Mouse (Mus musculus): ENCODE data around the gene Fkbp8.
"Not testable (repeated sequence)": the region's sequence is repeated elsewhere in the genome, so short reads cannot be mapped to it uniquely, and the experiment has no call there.

Fkbp8 gene

DNA sequence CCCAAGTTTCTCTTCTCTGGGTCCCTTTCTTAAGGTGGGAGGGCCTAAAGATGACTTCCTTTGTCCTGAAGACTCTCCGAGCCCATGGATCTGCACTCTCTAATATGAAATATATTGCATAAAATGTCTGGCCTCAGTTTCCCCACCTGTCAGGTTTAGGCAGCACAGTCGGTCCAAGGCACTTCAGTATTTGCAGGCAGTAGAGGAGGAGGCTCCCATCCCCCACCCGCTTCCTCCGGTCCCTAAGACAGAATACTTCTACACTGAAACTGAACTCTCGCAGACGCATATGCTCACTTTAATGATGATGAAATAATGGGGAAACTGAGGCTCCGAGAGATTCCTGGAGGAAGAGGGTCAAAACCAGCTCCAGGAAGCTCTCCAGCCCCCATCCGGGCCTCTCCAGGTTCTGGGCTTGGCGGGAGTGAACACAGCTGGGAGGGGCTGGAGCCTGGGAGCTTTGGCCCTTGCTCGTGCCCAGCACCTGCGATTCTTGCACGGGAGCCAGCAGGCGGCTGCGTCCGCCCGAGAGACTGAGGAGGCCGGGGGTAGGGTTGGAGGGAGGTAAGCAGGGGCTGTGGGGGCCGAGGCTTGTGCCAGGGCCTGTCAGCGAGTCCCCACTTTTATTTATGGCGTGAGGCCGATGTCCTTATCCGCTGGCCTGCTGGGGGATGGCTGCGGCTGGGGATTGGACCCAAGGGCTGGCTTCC lies 25.5 kb upstream of the Fkbp8 start:
- peak in 1 of 2 experiments; percentile 32 for DNase-seq (ENCODE audit: low spot score in 2 of 2)

- DNase-seq (ENCODE audit: low spot score in 2 of 2) = no peak
Measured at GRCm38 (mm10) chr8:70502540-70502939, 25.0 kb upstream of the Fkbp8 start.

GRCm38 (mm10) chr8:70503062-70503750 lies 24.3 kb upstream of the Fkbp8 start:
- DNase-seq (ENCODE audit: low spot score in 2 of 2) = peak; percentile 70 to 73

GRCm38 (mm10) chr8:70504291-70504716 lies 23.2 kb upstream of the Fkbp8 start:
- peak; percentile 66 to 78 for DNase-seq (ENCODE audit: low spot score in 2 of 2)

GRCm38 (mm10) chr8:70504851-70505250 lies 22.7 kb upstream of the Fkbp8 start:
- DNase-seq (ENCODE audit: low spot score in 2 of 2) = peak; percentile 54 to 80

GRCm38 (mm10) chr8:70505698-70506327 lies 21.7 kb upstream of the Fkbp8 start:
- DNase-seq (ENCODE audit: low spot score in 2 of 2) = no peak

DNA sequence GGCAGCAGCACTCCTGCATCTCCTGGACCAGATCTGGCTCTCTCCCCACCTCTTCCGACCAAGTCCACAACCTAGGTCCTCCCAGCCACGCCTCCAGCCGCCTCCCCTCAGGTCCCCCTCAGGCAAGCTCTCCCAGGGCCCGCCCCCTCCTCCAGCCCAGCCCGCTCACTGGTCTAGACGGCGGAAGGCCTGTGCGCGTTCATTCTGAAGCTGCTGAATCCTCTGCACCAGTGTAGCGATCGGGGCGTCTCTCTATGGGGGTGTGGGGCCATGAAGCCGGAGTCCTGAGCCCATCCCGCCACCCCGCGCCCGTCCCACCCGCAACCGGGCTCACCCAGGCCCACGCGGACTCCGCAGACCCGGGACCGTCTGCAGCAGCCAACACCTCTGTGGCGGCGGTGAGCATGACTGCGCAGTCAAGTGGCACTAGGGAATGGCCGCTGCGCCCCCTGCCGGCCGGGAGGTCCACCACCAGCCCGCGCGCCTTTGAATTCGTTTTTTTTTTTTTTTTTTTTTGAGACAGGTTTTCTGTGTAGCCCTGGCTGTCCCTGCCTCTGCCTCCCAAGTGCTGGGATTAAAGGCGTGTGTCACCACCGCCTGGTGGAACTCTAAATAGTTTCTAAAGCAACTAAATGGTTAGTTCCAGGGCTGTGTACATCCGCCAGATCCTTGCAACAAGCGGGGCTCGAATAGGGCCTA lies 21.0 kb upstream of the Fkbp8 start, which contains the start of gene Rex1bd:
Gene Rex1bd (minus strand): TSS at position 425 of the 699 bp plus-strand sequence.
- DNase-seq (ENCODE audit: low spot score in 2 of 2) = peak; percentile 92

- DNase-seq (ENCODE audit: low spot score in 2 of 2) = no peak
Measured at GRCm38 (mm10) chr8:70507027-70507393, 20.5 kb upstream of the Fkbp8 start.

GRCm38 (mm10) chr8:70509281-70509952 lies 18.1 kb upstream of the Fkbp8 start:
- no peak for DNase-seq (ENCODE audit: low spot score in 2 of 2)

DNA sequence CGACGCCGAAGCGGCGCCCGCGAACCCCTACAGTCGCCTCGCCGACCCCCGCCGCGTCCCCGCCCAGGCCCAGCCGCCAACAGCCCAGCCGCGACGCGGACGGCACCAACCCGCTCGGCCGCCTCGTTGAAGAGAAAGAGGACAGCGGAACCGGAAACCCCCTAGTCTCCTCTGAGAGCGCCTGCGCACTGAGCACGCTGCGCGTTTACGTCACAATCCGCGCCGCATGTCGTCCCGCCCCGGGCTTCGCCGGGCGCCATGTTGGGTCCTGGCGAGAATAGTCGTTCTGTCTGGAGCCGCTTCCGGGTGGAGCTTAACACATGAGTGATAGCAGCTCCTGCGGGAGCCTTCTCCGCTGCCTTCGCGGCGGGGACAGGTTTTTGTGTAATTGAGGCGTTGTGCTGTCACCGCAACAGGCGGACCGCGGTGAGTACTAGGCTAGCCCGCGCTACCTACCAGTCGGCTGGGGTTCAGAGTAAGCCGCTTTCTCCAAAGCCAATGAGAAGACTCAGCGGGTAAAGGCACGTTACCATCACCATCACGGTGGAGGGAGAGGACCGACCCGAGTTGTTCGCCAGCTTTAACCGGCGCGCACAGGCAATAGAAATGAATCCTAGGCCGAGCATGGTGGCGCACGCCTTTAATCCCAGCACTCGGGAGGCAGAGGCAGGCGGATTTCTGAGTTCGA lies 17.2 kb upstream of the Fkbp8 start, which contains the start of gene Uba52:
Gene Uba52 (minus strand): TSS at position 574 of the 688 bp plus-strand sequence.
- peak; percentile 96 to 98 for DNase-seq (ENCODE audit: low spot score in 2 of 2)

DNA sequence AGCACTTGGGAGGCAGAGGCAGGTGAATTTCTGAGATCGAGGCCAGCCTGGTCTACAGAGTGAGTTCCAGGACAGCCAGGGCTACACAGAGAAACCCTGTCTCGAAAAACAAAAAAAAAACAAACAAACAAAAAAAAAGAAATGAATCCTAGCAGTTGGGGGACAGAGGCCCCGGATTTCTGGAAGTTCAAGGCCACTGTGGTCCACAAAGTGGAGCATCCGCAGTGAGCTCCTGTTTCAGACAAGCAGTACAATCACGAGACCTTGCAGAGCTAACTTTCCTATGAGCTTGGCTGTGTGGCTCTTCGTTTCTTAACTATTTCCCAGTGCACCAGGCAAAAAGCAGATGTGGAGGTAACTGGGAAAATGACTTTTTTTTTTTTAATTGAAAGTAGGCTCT lies 16.4 kb upstream of the Fkbp8 start:
- DNase-seq (ENCODE audit: low spot score in 2 of 2) = not testable (repeated sequence)

DNA sequence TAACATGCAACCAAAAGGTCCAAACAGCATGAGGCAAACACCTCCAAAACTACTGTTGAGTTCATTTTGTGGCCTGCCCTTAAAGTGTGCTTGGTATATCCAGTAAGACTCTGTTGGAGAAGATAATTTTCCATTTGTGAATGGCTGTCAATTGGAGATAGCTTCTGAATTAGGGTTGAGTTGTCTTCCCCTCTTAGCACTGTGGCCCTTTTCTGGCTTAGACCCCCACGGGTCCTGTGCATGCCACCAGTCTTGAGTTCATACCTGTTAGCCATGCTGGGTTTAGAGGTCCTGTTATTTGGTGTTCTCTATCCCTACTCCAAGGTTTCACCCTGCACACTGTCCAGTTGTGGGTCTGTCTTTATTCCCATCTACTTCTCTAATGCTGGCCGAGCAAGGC lies 15.8 kb upstream of the Fkbp8 start:
- no peak for DNase-seq (ENCODE audit: low spot score in 2 of 2)

- DNase-seq (ENCODE audit: low spot score in 2 of 2) = no peak
Measured at GRCm38 (mm10) chr8:70512253-70512903, 15.1 kb upstream of the Fkbp8 start.

DNA sequence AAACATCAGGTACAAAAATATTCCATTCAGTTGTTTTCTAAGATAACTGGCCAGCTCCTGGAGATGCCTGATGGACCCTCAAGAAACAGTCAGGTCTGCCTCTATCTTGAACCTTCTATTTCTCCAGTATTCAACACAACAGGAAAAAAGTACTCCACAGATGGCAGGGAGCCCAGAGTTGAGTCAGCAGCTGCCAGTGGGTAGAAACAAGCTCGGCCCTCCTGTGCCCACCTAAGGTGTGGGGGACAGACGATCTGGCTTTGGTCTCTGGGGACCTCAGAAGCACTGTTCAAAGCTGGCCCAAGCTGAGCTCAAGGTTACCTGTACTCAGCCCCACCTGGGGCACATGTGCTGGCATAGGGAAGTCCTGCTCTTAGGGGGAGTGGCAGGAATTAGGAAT lies 14.1 kb upstream of the Fkbp8 start:
- no peak for DNase-seq (ENCODE audit: low spot score in 2 of 2)

DNA sequence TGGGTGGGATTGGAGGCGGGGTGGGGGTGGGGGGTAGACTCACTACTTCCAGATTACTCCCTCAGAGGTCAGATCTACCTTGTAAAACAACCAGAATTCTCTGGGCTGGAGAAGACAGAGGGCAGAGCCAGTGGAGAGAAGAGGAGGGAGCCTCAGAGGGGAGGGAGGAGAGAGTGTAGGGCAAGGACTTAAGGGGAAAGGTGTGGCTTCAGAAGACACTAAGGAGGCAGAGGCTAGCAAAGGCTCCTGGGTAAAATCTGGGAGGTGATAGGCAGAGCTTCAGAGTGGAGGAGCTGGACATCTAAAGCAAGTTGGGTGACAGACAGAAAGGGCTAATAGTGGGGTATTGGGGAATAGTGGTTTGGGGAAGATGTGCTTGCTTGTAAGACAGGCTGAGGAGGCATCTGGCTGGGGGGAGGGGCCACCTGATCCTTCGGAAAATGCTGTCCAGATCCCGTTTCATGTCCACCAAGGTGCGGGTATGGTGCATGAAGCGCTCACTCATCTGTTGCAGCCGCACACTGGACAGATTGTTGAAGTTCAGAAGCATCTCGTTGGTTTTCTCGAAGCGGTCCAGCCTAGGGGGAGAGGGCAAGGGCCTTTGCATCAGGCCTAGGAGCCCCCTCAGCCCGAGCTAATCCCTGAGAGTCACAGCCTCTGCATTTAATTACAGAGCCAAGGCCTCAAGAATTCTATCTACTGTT lies 9.4 kb upstream of the Fkbp8 start:
- peak in 1 of 2 experiments; percentile 51 for DNase-seq (ENCODE audit: low spot score in 2 of 2)

DNA sequence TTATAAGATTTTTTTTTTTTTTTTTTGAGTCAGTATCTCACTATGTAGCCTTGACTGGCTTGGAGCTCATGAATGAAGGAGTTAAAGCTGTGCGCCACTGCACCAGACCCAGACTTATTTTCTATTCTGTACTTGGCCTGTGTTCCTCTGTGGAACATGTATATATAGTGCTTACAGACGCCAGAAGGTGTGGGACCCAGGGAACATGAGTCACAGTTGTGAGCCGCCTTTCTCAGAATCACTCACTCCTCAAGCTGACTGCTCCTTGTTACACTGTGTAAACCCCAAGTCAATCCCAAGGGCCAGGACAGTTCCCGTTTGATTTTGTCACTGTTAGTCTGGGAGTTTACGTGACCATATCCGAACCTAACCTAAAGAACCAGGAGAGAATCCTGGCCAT lies 8.5 kb upstream of the Fkbp8 start:
- DNase-seq (ENCODE audit: low spot score in 2 of 2) = no peak

GRCm38 (mm10) chr8:70519606-70520005 lies 7.9 kb upstream of the Fkbp8 start:
- no peak for DNase-seq (ENCODE audit: low spot score in 2 of 2)

GRCm38 (mm10) chr8:70522592-70523403 lies 4.7 kb upstream of the Fkbp8 start:
- DNase-seq (ENCODE audit: low spot score in 2 of 2) = peak; percentile 94 to 95

DNA sequence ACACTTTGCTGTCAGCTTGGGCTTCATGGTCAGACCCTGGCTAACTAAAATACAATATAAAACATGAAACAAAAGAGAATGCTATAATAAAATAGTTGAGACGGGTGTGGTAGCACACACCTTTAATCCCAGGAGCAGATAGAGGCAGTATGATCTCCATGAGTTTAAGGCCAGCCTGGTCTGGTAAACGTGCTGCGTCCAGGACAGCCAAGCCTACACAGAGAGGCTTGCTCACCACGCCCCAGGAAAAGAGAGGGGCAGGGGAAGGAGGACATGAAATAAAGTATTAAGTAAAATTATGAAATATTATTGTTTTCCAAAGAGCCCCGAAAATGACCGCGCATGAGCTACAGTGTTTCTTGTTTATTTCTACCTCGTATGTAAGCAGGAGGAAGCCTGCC lies 413 bp upstream of the Fkbp8 start:
- no peak for DNase-seq (ENCODE audit: low spot score in 2 of 2)

All from urinary bladder, postnatal 4 days (tissue).